Mouse (Mus musculus) erythroblast, adult 5-6 weeks (primary cell): ENCODE measurements around the gene Vmn1r57. TPM values are rescaled to one million over a fixed set of nuclear protein-coding genes. Genes with fewer than 3 reads are reported as not detected.
"Not testable (repeated sequence)": the region's sequence is repeated elsewhere in the genome, so short reads cannot be mapped to it uniquely, and the experiment has no call there.

ENCODE experiments used
- ATAC-seq: replicated peaks from 2 replicates; pipeline ENCODE4 v1.8.0; 2016; ENCODE audit warnings: moderate number of reproducible peaks, mild to moderate bottlenecking, moderate TSS enrichment, inconsistent platforms; ENCODE audit not compliant: poor library complexity, low FRiP score, severe bottlenecking
- total RNA-seq, 2 experiments: library from RNA; stranded (forward) in 1 of 2; stranded (reverse) in 1 of 2; fragments of 150-400 nt in 1 of 2; fragments of 200-764, 138-1000 nt in 1 of 2; gene quantifications; 2 replicates each; pipeline versions ENCODE4 v1.2.3 to v1.2.4; 2015 to 2017; ENCODE audit warnings: low replicate concordance in 2 of 2

Vmn1r57 gene
- total RNA-seq (2015; ENCODE audit: low replicate concordance) (not detected in 2 replicates), total RNA-seq (2017; ENCODE audit: low replicate concordance) (not detected in 2 replicates)

DNA sequence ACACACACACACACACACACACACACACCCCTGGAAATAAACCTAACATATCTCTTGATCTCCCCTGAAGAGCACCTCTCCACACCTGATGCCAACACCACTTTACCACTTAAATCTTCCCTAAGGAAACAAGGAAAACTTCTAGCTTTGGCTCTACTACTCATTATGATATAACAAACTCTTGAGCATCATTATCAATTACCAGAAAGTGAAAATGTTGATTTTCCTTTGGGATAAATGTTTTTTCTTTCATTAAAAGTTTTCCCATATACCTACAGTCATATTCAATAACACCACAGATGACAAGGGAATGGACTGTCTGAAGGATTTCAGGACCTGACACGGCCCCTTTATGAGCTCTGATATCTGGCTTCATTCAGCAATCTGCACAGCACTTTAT is at the start of gene Vmn1r57:
Gene Vmn1r57 (plus strand): TSS at position 301 of the 400 bp plus-strand sequence.
- ATAC-seq: not testable (repeated sequence)

DNA sequence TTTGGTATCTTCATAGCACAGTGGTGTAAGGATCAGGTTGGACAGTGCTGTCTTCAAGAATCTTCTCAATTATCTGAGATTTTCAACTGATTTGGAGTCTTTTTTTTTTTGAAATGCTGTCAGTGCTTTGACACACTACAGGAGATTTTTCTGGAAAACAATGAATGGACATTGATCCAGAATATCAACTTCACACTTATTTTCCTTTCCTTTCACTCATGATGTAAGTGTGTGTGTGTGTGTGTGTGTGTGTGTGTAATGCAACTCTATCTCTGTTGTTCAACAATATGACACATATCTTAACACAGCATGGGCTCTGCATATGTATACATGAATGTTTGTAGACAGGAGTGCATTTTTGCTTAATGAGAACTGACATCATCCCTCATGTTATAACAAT is 21.6 kb upstream of the Vmn1r57 start, which contains the start of gene Vmn1r56:
Gene Vmn1r56 (minus strand): TSS at position 101 of the 400 bp plus-strand sequence.
- not testable (repeated sequence) for ATAC-seq

DNA sequence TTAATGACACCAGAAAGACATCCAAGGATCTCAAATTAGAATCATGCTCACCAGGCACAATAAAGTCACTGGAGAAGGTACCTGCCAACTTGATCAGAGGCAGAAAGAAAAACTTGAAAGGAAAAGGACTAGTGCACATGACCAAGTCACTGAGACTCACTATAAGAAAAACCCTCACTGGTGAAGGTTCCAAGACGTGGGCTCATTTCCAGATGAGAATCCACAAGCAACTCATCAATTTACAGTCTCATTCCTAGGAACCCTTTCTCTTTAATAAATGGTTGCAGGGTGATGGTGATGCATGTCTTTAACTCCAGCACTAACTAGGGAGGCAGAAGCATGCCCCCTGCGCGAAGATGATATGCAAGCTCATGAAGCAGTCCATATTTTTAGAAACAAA is 44.8 kb downstream of the Vmn1r57 start:
- ATAC-seq: no peak

Other genes with a start within 250 kb of the Vmn1r57 start
- gene Sbk3, start 247.3 kb upstream of the Vmn1r57 start, total RNA-seq (2015; ENCODE audit: low replicate concordance): not detected in 2 replicates
- not detected in 2 replicates for gene Sbk3, start 247.3 kb upstream of the Vmn1r57 start, total RNA-seq (2017; ENCODE audit: low replicate concordance)
- 1.3 TPM in 1 of 2 replicates, not detected in the other for gene Zfp579, start 222.3 kb upstream of the Vmn1r57 start, total RNA-seq (2015; ENCODE audit: low replicate concordance)
- 0.84 and 1.4 TPM in 2 replicates for gene Zfp579, start 222.3 kb upstream of the Vmn1r57 start, total RNA-seq (2017; ENCODE audit: low replicate concordance)
- gene Zfp524, start 204.1 kb upstream of the Vmn1r57 start, total RNA-seq (2015; ENCODE audit: low replicate concordance): 4.6 and 10.2 TPM in 2 replicates
- 4.6 and 7.8 TPM in 2 replicates for gene Zfp524, start 204.1 kb upstream of the Vmn1r57 start, total RNA-seq (2017; ENCODE audit: low replicate concordance)
- gene Fiz1, start 203.8 kb upstream of the Vmn1r57 start, total RNA-seq (2015; ENCODE audit: low replicate concordance): 6.7 and 9.2 TPM in 2 replicates
- 2.6 and 4.2 TPM in 2 replicates for gene Fiz1, start 203.8 kb upstream of the Vmn1r57 start, total RNA-seq (2017; ENCODE audit: low replicate concordance)
- gene Gm44973, start 203.0 kb upstream of the Vmn1r57 start, total RNA-seq (2015; ENCODE audit: low replicate concordance): not detected in 2 replicates
- not detected in 2 replicates for gene Gm44973, start 203.0 kb upstream of the Vmn1r57 start, total RNA-seq (2017; ENCODE audit: low replicate concordance)
- 2.3 and 3.1 TPM in 2 replicates for gene Zfp865, start 198.1 kb upstream of the Vmn1r57 start, total RNA-seq (2015; ENCODE audit: low replicate concordance)
- gene Zfp865, start 198.1 kb upstream of the Vmn1r57 start, total RNA-seq (2017; ENCODE audit: low replicate concordance): 1.7 and 2.2 TPM in 2 replicates
- gene Ccdc106, start 197.9 kb upstream of the Vmn1r57 start, total RNA-seq (2015; ENCODE audit: low replicate concordance): not detected in 2 replicates
- gene Ccdc106, start 197.9 kb upstream of the Vmn1r57 start, total RNA-seq (2017; ENCODE audit: low replicate concordance): not detected in 2 replicates
- not detected in 2 replicates for gene 4632433K11Rik, start 184.4 kb upstream of the Vmn1r57 start, total RNA-seq (2015; ENCODE audit: low replicate concordance)
- gene 4632433K11Rik, start 184.4 kb upstream of the Vmn1r57 start, total RNA-seq (2017; ENCODE audit: low replicate concordance): 0.60 TPM in 1 of 2 replicates, not detected in the other
- gene Zfp784, start 180.0 kb upstream of the Vmn1r57 start, total RNA-seq (2015; ENCODE audit: low replicate concordance): not detected in 2 replicates
- gene Zfp784, start 180.0 kb upstream of the Vmn1r57 start, total RNA-seq (2017; ENCODE audit: low replicate concordance): 0.84 TPM in 1 of 2 replicates, not detected in the other
- gene Zfp580, start 167.0 kb upstream of the Vmn1r57 start, total RNA-seq (2015; ENCODE audit: low replicate concordance): not detected in 2 replicates
- 0.26 TPM in 1 of 2 replicates, not detected in the other for gene Zfp580, start 167.0 kb upstream of the Vmn1r57 start, total RNA-seq (2017; ENCODE audit: low replicate concordance)
- gene U2af2, start 156.3 kb upstream of the Vmn1r57 start, total RNA-seq (2015; ENCODE audit: low replicate concordance): 42.3 and 45.8 TPM in 2 replicates
- gene U2af2, start 156.3 kb upstream of the Vmn1r57 start, total RNA-seq (2017; ENCODE audit: low replicate concordance): 48.8 and 56.9 TPM in 2 replicates
- 42.2 and 42.5 TPM in 2 replicates for gene Epn1, start 138.3 kb upstream of the Vmn1r57 start, total RNA-seq (2015; ENCODE audit: low replicate concordance)
- gene Epn1, start 138.3 kb upstream of the Vmn1r57 start, total RNA-seq (2017; ENCODE audit: low replicate concordance): 51.2 and 86.8 TPM in 2 replicates
- gene Rfpl4, start 101.5 kb upstream of the Vmn1r57 start, total RNA-seq (2015; ENCODE audit: low replicate concordance): not detected in 2 replicates
- gene Rfpl4, start 101.5 kb upstream of the Vmn1r57 start, total RNA-seq (2017; ENCODE audit: low replicate concordance): not detected in 2 replicates
- not detected in 2 replicates for gene Rasl2-9, start 92.5 kb upstream of the Vmn1r57 start, total RNA-seq (2015; ENCODE audit: low replicate concordance)
- not detected in 2 replicates for gene Rasl2-9, start 92.5 kb upstream of the Vmn1r57 start, total RNA-seq (2017; ENCODE audit: low replicate concordance)
- not detected in 2 replicates for gene Vmn1r55, start 68.8 kb upstream of the Vmn1r57 start, total RNA-seq (2015; ENCODE audit: low replicate concordance)
- gene Vmn1r55, start 68.8 kb upstream of the Vmn1r57 start, total RNA-seq (2017; ENCODE audit: low replicate concordance): not detected in 2 replicates
- not detected in 2 replicates for gene Vmn1r56, start 21.7 kb upstream of the Vmn1r57 start, total RNA-seq (2015; ENCODE audit: low replicate concordance)
- gene Vmn1r56, start 21.7 kb upstream of the Vmn1r57 start, total RNA-seq (2017; ENCODE audit: low replicate concordance): not detected in 2 replicates
- gene Gm5065, start 132.0 kb downstream of the Vmn1r57 start, total RNA-seq (2015; ENCODE audit: low replicate concordance): not detected in 2 replicates
- gene Gm5065, start 132.0 kb downstream of the Vmn1r57 start, total RNA-seq (2017; ENCODE audit: low replicate concordance): not detected in 2 replicates
- gene Nlrp2, start 132.5 kb downstream of the Vmn1r57 start, total RNA-seq (2015; ENCODE audit: low replicate concordance): not detected in 2 replicates
- not detected in 2 replicates for gene Nlrp2, start 132.5 kb downstream of the Vmn1r57 start, total RNA-seq (2017; ENCODE audit: low replicate concordance)
- gene Vmn1r58, start 194.9 kb downstream of the Vmn1r57 start, total RNA-seq (2015; ENCODE audit: low replicate concordance): not detected in 2 replicates
- gene Vmn1r58, start 194.9 kb downstream of the Vmn1r57 start, total RNA-seq (2017; ENCODE audit: low replicate concordance): not detected in 2 replicates
- gene Vmn1r59, start 238.3 kb downstream of the Vmn1r57 start, total RNA-seq (2015; ENCODE audit: low replicate concordance): not detected in 2 replicates
- not detected in 2 replicates for gene Vmn1r59, start 238.3 kb downstream of the Vmn1r57 start, total RNA-seq (2017; ENCODE audit: low replicate concordance)